Mouse (Mus musculus): Measurements from ENCODE around the gene Cpox.

DNA sequence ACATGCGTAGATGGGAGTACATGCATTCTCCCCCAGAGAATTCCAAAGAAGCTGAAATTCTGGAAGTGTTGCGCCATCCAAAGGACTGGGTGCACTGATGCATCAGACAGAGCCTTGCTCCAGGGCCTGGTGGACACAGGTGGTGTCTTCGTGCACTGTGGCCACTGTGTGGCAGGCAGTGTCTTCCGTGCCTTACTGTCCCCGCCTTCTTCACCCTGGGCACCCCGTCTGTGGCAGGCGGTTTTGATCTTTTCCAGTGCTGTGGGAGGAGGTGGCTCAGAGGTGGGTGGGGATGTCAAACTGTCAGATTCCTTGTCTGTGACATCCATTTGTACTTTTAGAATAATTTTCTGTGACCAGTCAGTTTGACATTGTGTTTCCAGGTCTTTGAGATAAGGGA, 8.6 kb downstream of the Cpox start:
- TF ChIP-seq CTCF (IDR thresholded peaks at IDR 0.05; ENCODE audit: borderline replicate concordance, insufficient read depth, low read length): peak; percentile 4; the same call in 1 of the 2 replicates
- TF ChIP-seq POLR2A (IDR thresholded peaks at IDR 0.05; ENCODE audit: low read depth, low read length): no peak
